Mouse (Mus musculus): Measurements from ENCODE around the gene Nptn. TPM values are rescaled to one million over a fixed set of nuclear protein-coding genes. Genes with fewer than 3 reads are reported as not detected.

Nptn gene
- 85.5 and 95.0 TPM in 2 replicates for polyA plus RNA-seq (2015; fragmentation: Nextera tagmentation; extraction: Ambion mirVana)

GRCm38 (mm10) chr9:58581958-58582540 lies at the start of gene Nptn:
Gene Nptn, plus strand, starts transcription at chr9:58582240.
- peak within 1 kb of the TSS; percentile 98 for H3K4me3 ChIP-seq (ENCODE audit: low read depth, low read length)
- H3K27me3 ChIP-seq (ENCODE audit: control insufficient read depth, insufficient read depth, low read depth, low read length), result no peaks in the 10 kb centered on the region
- H3K27ac ChIP-seq (ENCODE audit: low read length), result peak within 1 kb of the TSS; percentile 94
- no peaks in the 10 kb centered on the region for H3K36me3 ChIP-seq (ENCODE audit: control insufficient read depth, insufficient read depth)
- peak within 1 kb of the TSS; percentile 100 for H3K9ac ChIP-seq (ENCODE audit: low read depth, low read length)
- H3K9me3 ChIP-seq (replicated peaks; ENCODE audit: control insufficient read depth, low read length), result no peaks in the 10 kb centered on the region
- peak; percentile 96 for ATAC-seq (ENCODE audit: low read depth)
- H3K4me1 ChIP-seq (ENCODE audit: control insufficient read depth, low read depth, low read length), result peaks cover 10% of the 10 kb centered on the region
- peak within 1 kb of the TSS; percentile 89 for H3K4me2 ChIP-seq (ENCODE audit: low read depth, low read length)
- 0% methylated on average over 40 of the region's 56 CpGs for WGBS (ENCODE audit: insufficient replicate concordance)

DNA sequence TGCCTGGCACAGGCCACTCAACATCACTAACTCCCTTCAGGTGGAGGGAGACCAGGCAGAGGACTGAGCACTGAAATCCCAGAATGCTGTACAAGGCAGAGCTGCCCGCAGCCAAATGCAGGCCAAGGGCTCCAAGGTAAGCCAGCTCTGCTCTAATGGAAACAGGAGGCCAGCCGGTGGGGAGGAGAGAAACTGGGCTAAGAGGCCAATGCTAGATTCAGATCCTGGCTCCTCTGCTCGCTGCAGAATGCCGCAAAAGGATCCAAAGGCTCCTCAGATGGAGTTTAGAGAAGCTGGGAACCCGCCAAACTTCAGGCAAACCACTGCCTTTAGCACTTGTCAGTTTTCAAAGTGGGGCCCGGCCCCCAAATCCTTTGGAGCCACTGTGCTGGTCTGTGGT lies 48.7 kb upstream of the Nptn start:
- ATAC-seq (ENCODE audit: low read depth), result no peak
- 68% methylated on average over 6 of the region's 6 CpGs for WGBS (ENCODE audit: insufficient replicate concordance)
- H3K4me3 ChIP-seq (ENCODE audit: low read depth, low read length), result no peak overlapping the region

GRCm38 (mm10) chr9:58534766-58535165 lies 47.3 kb upstream of the Nptn start:
- Histone ChIP-seq H3K9ac (ENCODE audit: low read depth, low read length) (no peak overlapping the region), H3K27me3 (ENCODE audit: control insufficient read depth, insufficient read depth, low read depth, low read length) (no peaks in the 10 kb centered on the region), H3K4me2 (ENCODE audit: low read depth, low read length) (no peak overlapping the region), H3K36me3 (ENCODE audit: control insufficient read depth, insufficient read depth) (no peaks in the 10 kb centered on the region), H3K9me3 (replicated peaks; ENCODE audit: control insufficient read depth, low read length) (no peaks in the 10 kb centered on the region), H3K4me1 (ENCODE audit: control insufficient read depth, low read depth, low read length) (no peaks in the 10 kb centered on the region), H3K27ac (ENCODE audit: low read length) (no peak overlapping the region), H3K4me3 (ENCODE audit: low read depth, low read length) (no peak overlapping the region)
- WGBS (ENCODE audit: insufficient replicate concordance), result 24% methylated on average over 1 of the region's 1 CpGs
- ATAC-seq (ENCODE audit: low read depth), result no peak

More for the DNA sequence above, 48.7 kb upstream of the Nptn start:
- Histone ChIP-seq H3K4me1 (ENCODE audit: control insufficient read depth, low read depth, low read length) (no peaks in the 10 kb centered on the region), H3K9ac (ENCODE audit: low read depth, low read length) (no peak overlapping the region), H3K27me3 (ENCODE audit: control insufficient read depth, insufficient read depth, low read depth, low read length) (no peaks in the 10 kb centered on the region), H3K4me2 (ENCODE audit: low read depth, low read length) (no peak overlapping the region), H3K27ac (ENCODE audit: low read length) (no peak overlapping the region), H3K36me3 (ENCODE audit: control insufficient read depth, insufficient read depth) (no peaks in the 10 kb centered on the region), H3K9me3 (replicated peaks; ENCODE audit: control insufficient read depth, low read length) (no peaks in the 10 kb centered on the region)

- H3K4me2 ChIP-seq (ENCODE audit: low read depth, low read length), result no peak overlapping the region
- H3K27ac ChIP-seq (ENCODE audit: low read length), result no peak overlapping the region
- ATAC-seq (ENCODE audit: low read depth), result no peak
- no peaks in the 10 kb centered on the region for H3K9me3 ChIP-seq (replicated peaks; ENCODE audit: control insufficient read depth, low read length)
- H3K27me3 ChIP-seq (ENCODE audit: control insufficient read depth, insufficient read depth, low read depth, low read length), result no peaks in the 10 kb centered on the region
- H3K4me3 ChIP-seq (ENCODE audit: low read depth, low read length), result no peak overlapping the region
- 55% methylated on average over 20 of the region's 20 CpGs for WGBS (ENCODE audit: insufficient replicate concordance)
- H3K9ac ChIP-seq (ENCODE audit: low read depth, low read length), result no peak overlapping the region
- no peaks in the 10 kb centered on the region for H3K36me3 ChIP-seq (ENCODE audit: control insufficient read depth, insufficient read depth)
- H3K4me1 ChIP-seq (ENCODE audit: control insufficient read depth, low read depth, low read length), result no peaks in the 10 kb centered on the region
Observed at GRCm38 (mm10) chr9:58535447-58536134, 46.4 kb upstream of the Nptn start.

DNA sequence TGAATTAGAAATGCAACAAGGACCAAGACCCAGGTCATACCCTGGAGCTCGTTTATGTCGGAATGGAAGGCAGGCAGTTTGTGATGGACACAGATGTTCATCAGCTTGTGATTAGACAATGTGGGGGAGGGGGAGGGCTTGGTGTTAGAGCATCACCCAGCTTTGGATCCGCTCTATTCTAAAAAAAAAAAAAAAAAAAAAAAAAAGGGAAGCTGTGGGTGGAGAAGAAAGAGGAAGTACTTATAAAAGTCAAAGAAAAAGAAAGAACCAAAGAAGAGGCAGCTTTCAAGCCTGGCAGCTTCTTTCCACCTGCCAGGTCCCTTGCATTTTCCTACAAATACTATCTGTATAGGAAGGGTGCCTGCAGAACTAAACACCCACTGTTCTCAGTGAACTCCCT lies 44.3 kb upstream of the Nptn start:
- Histone ChIP-seq H3K4me3 (ENCODE audit: low read depth, low read length) (no peak overlapping the region), H3K9ac (ENCODE audit: low read depth, low read length) (no peak overlapping the region), H3K27ac (ENCODE audit: low read length) (no peak overlapping the region), H3K27me3 (ENCODE audit: control insufficient read depth, insufficient read depth, low read depth, low read length) (no peaks in the 10 kb centered on the region), H3K4me1 (ENCODE audit: control insufficient read depth, low read depth, low read length) (peaks cover 3% of the 10 kb centered on the region), H3K4me2 (ENCODE audit: low read depth, low read length) (no peak overlapping the region), H3K9me3 (replicated peaks; ENCODE audit: control insufficient read depth, low read length) (no peaks in the 10 kb centered on the region), H3K36me3 (ENCODE audit: control insufficient read depth, insufficient read depth) (no peaks in the 10 kb centered on the region)
- 25% methylated on average over 3 of the region's 3 CpGs for WGBS (ENCODE audit: insufficient replicate concordance)
- no peak for ATAC-seq (ENCODE audit: low read depth)

DNA sequence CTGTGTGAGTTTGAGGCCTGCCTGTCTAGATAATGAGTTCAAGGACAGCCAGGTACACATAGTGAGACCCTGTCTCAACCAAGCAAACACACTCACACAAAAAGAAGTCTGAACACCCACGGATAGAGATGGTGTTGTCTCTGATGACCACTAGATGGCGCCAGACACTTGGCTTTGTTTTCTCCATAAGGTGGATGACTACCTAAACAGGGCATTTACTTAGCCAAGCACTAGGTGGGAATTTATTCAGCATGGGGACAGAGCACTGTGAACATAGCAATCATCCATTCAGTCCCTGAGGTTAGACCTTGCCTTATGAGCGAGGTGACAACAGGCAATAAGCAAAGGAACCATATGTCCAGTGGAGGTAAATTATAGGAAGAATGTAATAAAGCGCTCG lies 42.2 kb upstream of the Nptn start:
- no peak overlapping the region for H3K4me3 ChIP-seq (ENCODE audit: low read depth, low read length)
- H3K9me3 ChIP-seq (replicated peaks; ENCODE audit: control insufficient read depth, low read length), result no peaks in the 10 kb centered on the region
- no peak overlapping the region for H3K27ac ChIP-seq (ENCODE audit: low read length)
- H3K4me2 ChIP-seq (ENCODE audit: low read depth, low read length), result no peak overlapping the region
- H3K36me3 ChIP-seq (ENCODE audit: control insufficient read depth, insufficient read depth), result no peaks in the 10 kb centered on the region
- H3K27me3 ChIP-seq (ENCODE audit: control insufficient read depth, insufficient read depth, low read depth, low read length), result no peaks in the 10 kb centered on the region
- WGBS (ENCODE audit: insufficient replicate concordance), result 42% methylated on average over 5 of the region's 5 CpGs
- H3K9ac ChIP-seq (ENCODE audit: low read depth, low read length), result no peak overlapping the region
- no peak for ATAC-seq (ENCODE audit: low read depth)
- H3K4me1 ChIP-seq (ENCODE audit: control insufficient read depth, low read depth, low read length), result peaks cover 3% of the 10 kb centered on the region

- Histone ChIP-seq H3K36me3 (ENCODE audit: control insufficient read depth, insufficient read depth) (no peaks in the 10 kb centered on the region), H3K27ac (ENCODE audit: low read length) (no peak overlapping the region), H3K4me3 (ENCODE audit: low read depth, low read length) (no peak overlapping the region), H3K4me1 (ENCODE audit: control insufficient read depth, low read depth, low read length) (peaks cover 3% of the 10 kb centered on the region), H3K27me3 (ENCODE audit: control insufficient read depth, insufficient read depth, low read depth, low read length) (no peaks in the 10 kb centered on the region), H3K9me3 (replicated peaks; ENCODE audit: control insufficient read depth, low read length) (no peaks in the 10 kb centered on the region), H3K4me2 (ENCODE audit: low read depth, low read length) (no peak overlapping the region), H3K9ac (ENCODE audit: low read depth, low read length) (no peak overlapping the region)
- peak; percentile 27; the same call in 1 of the 2 replicates for ATAC-seq (ENCODE audit: low read depth)
- WGBS (ENCODE audit: insufficient replicate concordance), result 17% methylated on average over 6 of the region's 6 CpGs
Observed at GRCm38 (mm10) chr9:58541895-58542338, 40.1 kb upstream of the Nptn start.

GRCm38 (mm10) chr9:58544879-58545324 lies 37.1 kb upstream of the Nptn start:
- no peaks in the 10 kb centered on the region for H3K9me3 ChIP-seq (replicated peaks; ENCODE audit: control insufficient read depth, low read length)
- H3K27ac ChIP-seq (ENCODE audit: low read length), result no peak overlapping the region
- no peak overlapping the region for H3K4me2 ChIP-seq (ENCODE audit: low read depth, low read length)
- ATAC-seq (ENCODE audit: low read depth), result no peak
- peaks cover 3% of the 10 kb centered on the region for H3K4me1 ChIP-seq (ENCODE audit: control insufficient read depth, low read depth, low read length)
- H3K4me3 ChIP-seq (ENCODE audit: low read depth, low read length), result no peak overlapping the region
- WGBS (ENCODE audit: insufficient replicate concordance), result 46% methylated on average over 4 of the region's 4 CpGs
- no peaks in the 10 kb centered on the region for H3K36me3 ChIP-seq (ENCODE audit: control insufficient read depth, insufficient read depth)
- H3K9ac ChIP-seq (ENCODE audit: low read depth, low read length), result no peak overlapping the region
- H3K27me3 ChIP-seq (ENCODE audit: control insufficient read depth, insufficient read depth, low read depth, low read length), result no peaks in the 10 kb centered on the region

GRCm38 (mm10) chr9:58545428-58545827 lies 36.6 kb upstream of the Nptn start:
- no peak overlapping the region for H3K27ac ChIP-seq (ENCODE audit: low read length)
- 29% methylated on average over 6 of the region's 6 CpGs for WGBS (ENCODE audit: insufficient replicate concordance)
- no peak for ATAC-seq (ENCODE audit: low read depth)
- peaks cover 3% of the 10 kb centered on the region for H3K4me1 ChIP-seq (ENCODE audit: control insufficient read depth, low read depth, low read length)
- no peak overlapping the region for H3K4me3 ChIP-seq (ENCODE audit: low read depth, low read length)
- no peaks in the 10 kb centered on the region for H3K36me3 ChIP-seq (ENCODE audit: control insufficient read depth, insufficient read depth)
- H3K9ac ChIP-seq (ENCODE audit: low read depth, low read length), result no peak overlapping the region
- H3K27me3 ChIP-seq (ENCODE audit: control insufficient read depth, insufficient read depth, low read depth, low read length), result no peaks in the 10 kb centered on the region
- no peak overlapping the region for H3K4me2 ChIP-seq (ENCODE audit: low read depth, low read length)
- no peaks in the 10 kb centered on the region for H3K9me3 ChIP-seq (replicated peaks; ENCODE audit: control insufficient read depth, low read length)

Data from liver, embryonic 16.5 days (tissue).